Mouse (Mus musculus): ENCODE measurements around the gene Ubqln4. TPM values are rescaled to one million over a fixed set of nuclear protein-coding genes. Genes with fewer than 3 reads are reported as not detected.

Gene Ubqln4
- polyA plus RNA-seq, 1 experiment from 2014 or later = 39.2 TPM

DNA sequence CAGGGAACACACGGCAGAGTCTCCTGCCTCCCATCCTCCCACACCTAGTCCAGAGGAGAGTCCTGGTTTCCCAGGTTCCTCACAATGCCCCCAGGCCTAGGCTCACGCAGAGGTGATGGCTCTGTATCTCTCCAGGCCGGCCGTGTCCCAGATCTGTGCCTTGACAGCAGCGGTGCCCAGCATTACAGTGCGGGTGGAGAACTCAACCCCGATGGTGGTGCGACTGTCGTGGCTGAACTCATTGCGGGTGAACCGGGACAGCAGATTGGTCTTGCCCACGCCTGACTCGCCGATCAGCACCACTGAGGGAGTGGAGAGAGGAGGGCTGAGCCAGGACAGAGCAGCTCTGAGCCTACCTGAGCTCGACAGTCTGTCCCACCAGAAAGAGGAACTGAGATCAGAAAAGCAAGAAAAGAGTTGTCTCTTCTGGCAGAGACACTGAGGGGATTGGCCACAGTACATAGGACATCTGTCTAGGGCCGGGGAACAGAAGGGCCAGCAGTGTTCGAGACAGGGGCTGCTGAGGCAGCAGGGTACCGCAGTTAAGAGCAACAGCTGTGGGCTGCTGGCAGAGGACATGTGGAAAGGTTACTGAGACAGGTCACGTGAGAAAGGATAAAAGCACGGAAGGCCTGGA is 8.5 kb upstream of the Ubqln4 start:
- peaks cover 5% of the 10 kb centered on the region; the same call in 1 of the 2 replicates for H3K36me3 ChIP-seq
- no peak overlapping the region for H3K4me2 ChIP-seq
- H3K4me3 ChIP-seq (replicated peaks) = no peak overlapping the region
- WGBS = 68% methylated on average over 20 of the region's 20 CpGs
- no peaks in the 10 kb centered on the region for H3K9me3 ChIP-seq (replicated peaks)
- peaks cover 19% of the 10 kb centered on the region for H3K4me1 ChIP-seq
- H3K9ac ChIP-seq (replicated peaks) = no peak overlapping the region
- no peaks in the 10 kb centered on the region for H3K27me3 ChIP-seq (replicated peaks)
- ATAC-seq (ENCODE audit: low FRiP score) = no peak
- H3K27ac ChIP-seq (replicated peaks) = no peak overlapping the region

DNA sequence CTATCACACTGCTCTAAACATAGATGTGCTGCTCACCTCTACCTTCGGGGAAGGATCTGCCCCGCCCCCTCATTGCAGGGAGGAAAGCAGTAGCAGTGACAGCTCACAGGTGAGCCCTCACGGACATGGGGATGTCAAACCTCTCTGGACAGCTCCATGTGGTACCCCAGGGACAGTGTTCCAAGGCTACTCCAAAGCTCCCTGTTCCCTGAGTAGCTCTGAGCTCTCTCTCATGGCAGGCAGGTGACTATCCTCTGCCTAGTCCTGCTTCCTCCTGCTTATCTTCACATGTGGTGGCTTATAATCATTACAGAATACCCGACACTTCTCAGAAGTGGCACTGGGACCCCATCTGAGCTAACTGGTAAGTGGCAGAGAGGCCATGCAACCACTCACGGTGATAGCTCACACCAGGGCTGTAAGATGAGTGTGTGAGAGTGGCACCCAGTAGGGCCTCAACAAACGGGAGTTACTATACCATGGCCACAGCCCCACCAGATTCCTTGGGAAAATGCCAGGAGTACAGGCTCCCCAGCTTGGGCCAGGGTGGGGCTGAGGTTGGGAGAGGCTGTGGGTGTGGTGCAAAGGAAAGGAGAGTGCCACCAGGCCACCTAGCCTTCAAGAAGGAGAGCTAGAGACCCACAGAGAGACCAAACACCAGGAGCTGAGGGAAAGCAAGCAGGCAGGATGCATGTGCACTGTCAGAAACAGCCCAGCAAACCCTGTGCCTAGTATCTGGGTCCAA is 6.7 kb upstream of the Ubqln4 start:
- no peak for ATAC-seq (ENCODE audit: low FRiP score)
- Histone ChIP-seq H3K9ac (replicated peaks) (no peak overlapping the region), H3K4me1 (peaks cover 25% of the 10 kb centered on the region), H3K27ac (replicated peaks) (no peak overlapping the region), H3K9me3 (replicated peaks) (no peaks in the 10 kb centered on the region), H3K4me3 (replicated peaks) (no peak overlapping the region), H3K4me2 (no peak overlapping the region), H3K27me3 (replicated peaks) (no peaks in the 10 kb centered on the region), H3K36me3 (no peaks in the 10 kb centered on the region)
- 82% methylated on average over 6 of the region's 6 CpGs for WGBS

DNA sequence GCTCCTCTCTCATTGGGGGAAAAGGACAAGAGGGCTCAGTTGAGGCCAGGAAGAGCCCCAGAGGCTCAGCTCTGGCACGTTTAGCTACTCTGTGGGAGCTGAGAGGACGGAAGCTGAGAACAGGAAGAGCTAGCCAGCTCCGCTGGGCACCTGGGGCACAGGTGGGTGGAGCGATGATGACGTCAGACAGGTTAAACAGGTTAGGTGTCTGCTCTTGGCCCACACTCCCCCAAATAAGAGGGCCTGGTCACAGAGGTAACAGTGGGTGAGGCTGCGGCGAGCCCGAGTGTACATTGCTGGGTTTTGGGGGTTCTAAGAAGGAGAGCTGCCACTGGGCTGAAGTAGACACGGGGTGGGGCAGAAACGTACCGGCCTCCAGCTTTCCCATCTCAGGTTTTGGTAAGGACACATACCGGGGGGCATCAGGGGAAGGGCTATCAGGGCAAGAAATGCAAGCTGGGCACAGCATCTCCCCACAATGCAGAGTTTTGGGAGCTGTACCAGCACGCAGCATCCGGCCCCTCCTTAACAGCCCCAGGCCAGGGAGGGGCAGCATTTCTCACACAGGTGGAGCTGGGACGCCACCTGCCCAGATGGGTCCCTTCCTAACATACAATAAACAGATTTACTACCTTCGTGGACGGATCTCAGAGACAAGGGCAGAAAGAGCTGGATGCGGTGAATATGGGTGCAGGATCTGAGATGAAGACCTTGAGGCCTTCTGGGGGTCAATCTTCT is 5.2 kb upstream of the Ubqln4 start, which contains the start of gene Rab25:
Rab25 (minus strand) TSS at position 121 of the 738 bp plus-strand sequence.
- ATAC-seq (ENCODE audit: low FRiP score) = no peak
- WGBS = 48% methylated on average over 18 of the region's 18 CpGs
- no peak within 1 kb of the TSS for H3K4me3 ChIP-seq (replicated peaks)
- peaks cover 25% of the 10 kb centered on the region for H3K4me1 ChIP-seq
- no peaks in the 10 kb centered on the region for H3K9me3 ChIP-seq (replicated peaks)
- H3K9ac ChIP-seq (replicated peaks) = no peak within 1 kb of the TSS
- no peaks in the 10 kb centered on the region for H3K27me3 ChIP-seq (replicated peaks)
- H3K36me3 ChIP-seq = no peaks in the 10 kb centered on the region
- H3K4me2 ChIP-seq = no peak within 1 kb of the TSS
- no peak within 1 kb of the TSS for H3K27ac ChIP-seq (replicated peaks)

DNA sequence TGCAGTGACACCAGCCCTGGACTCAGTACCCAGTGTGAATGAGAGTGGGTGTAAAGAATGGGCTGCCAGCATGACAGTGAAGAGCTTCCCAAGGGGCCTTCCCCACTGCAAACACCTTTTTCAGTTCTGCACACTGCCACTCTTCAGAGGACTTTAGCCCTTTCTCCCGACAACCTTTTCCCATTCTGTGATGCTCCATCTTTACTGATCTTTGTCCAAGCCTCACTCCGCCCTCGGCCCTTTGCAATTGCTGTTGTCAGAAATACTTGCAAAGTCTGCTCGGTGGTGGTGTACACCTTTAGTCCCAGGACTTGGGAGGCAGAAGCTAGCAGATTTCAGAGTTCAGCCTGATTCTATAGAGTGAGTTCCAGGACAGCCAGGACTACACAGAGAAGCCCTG is 2.0 kb upstream of the Ubqln4 start:
- Histone ChIP-seq H3K4me1 (peaks cover 40% of the 10 kb centered on the region), H3K9me3 (replicated peaks) (no peaks in the 10 kb centered on the region), H3K27me3 (replicated peaks) (no peaks in the 10 kb centered on the region), H3K36me3 (peaks cover 11% of the 10 kb centered on the region), H3K4me3 (replicated peaks) (peak overlapping the region; percentile 75), H3K9ac (replicated peaks) (peak overlapping the region; percentile 90), H3K4me2 (peak overlapping the region; percentile 73), H3K27ac (replicated peaks) (no peak overlapping the region)
- WGBS = 85% methylated on average over 4 of the region's 4 CpGs
- ATAC-seq (ENCODE audit: low FRiP score) = no peak

- Histone ChIP-seq H3K9me3 (replicated peaks) (no peaks in the 10 kb centered on the region), H3K4me2 (peak overlapping the region; percentile 73), H3K4me3 (replicated peaks) (peak overlapping the region; percentile 75), H3K27ac (replicated peaks) (peak overlapping the region; percentile 95), H3K36me3 (peaks cover 17% of the 10 kb centered on the region), H3K27me3 (replicated peaks) (no peaks in the 10 kb centered on the region), H3K9ac (replicated peaks) (peak overlapping the region; percentile 90), H3K4me1 (peaks cover 40% of the 10 kb centered on the region)
- ATAC-seq (ENCODE audit: low FRiP score) = no peak
- 25% methylated on average over 16 of the region's 16 CpGs for WGBS
Observed at GRCm38 (mm10) chr3:88552082-88552645, 1.4 kb upstream of the Ubqln4 start.

- Histone ChIP-seq H3K4me2 (peak within 1 kb of the TSS; percentile 73), H3K4me3 (replicated peaks) (peak within 1 kb of the TSS; percentile 75), H3K9me3 (replicated peaks) (no peaks in the 10 kb centered on the region), H3K27ac (replicated peaks) (peak within 1 kb of the TSS; percentile 95), H3K27me3 (replicated peaks) (no peaks in the 10 kb centered on the region), H3K9ac (replicated peaks) (peak within 1 kb of the TSS; percentile 90), H3K36me3 (peaks cover 23% of the 10 kb centered on the region), H3K4me1 (peaks cover 40% of the 10 kb centered on the region)
- peak; percentile 92 for ATAC-seq (ENCODE audit: low FRiP score)
- under 1% methylated on average over 48 of the region's 48 CpGs for WGBS
Observed at GRCm38 (mm10) chr3:88552676-88553524, 658 bp upstream of the Ubqln4 start, which contains the start of gene Lamtor2. Gene Lamtor2 (minus strand): TSS chr3:88553074.

- H3K36me3 ChIP-seq = peaks cover 34% of the 10 kb centered on the region
- WGBS = under 1% methylated on average over 33 of the region's 41 CpGs
Observed at GRCm38 (mm10) chr3:88553880-88554586, 475 bp downstream of the Ubqln4 start.

GRCm38 (mm10) chr3:88555069-88555605 is 1.6 kb downstream of the Ubqln4 start:
- H3K36me3 ChIP-seq = peaks cover 45% of the 10 kb centered on the region
- ATAC-seq (ENCODE audit: low FRiP score) = no peak
- no peaks in the 10 kb centered on the region for H3K9me3 ChIP-seq (replicated peaks)
- peaks cover 42% of the 10 kb centered on the region for H3K4me1 ChIP-seq
- peak overlapping the region; percentile 29 for H3K9ac ChIP-seq (replicated peaks)
- H3K27ac ChIP-seq (replicated peaks) = no peak overlapping the region
- 91% methylated on average over 5 of the region's 5 CpGs for WGBS
- no peaks in the 10 kb centered on the region for H3K27me3 ChIP-seq (replicated peaks)
- peak overlapping the region; percentile 73 for H3K4me2 ChIP-seq
- peak overlapping the region; percentile 75; the same call in 1 of the 2 replicates for H3K4me3 ChIP-seq (replicated peaks)

More at GRCm38 (mm10) chr3:88553880-88554586, 475 bp downstream of the Ubqln4 start:
- peak overlapping the region; percentile 75 for H3K4me3 ChIP-seq (replicated peaks)
- H3K9me3 ChIP-seq (replicated peaks) = no peaks in the 10 kb centered on the region
- peak overlapping the region; percentile 73 for H3K4me2 ChIP-seq
- H3K9ac ChIP-seq (replicated peaks) = peak overlapping the region; percentile 90
- peak overlapping the region; percentile 95 for H3K27ac ChIP-seq (replicated peaks)
- H3K4me1 ChIP-seq = peaks cover 43% of the 10 kb centered on the region
- peak; percentile 37 for ATAC-seq (ENCODE audit: low FRiP score)
- H3K27me3 ChIP-seq (replicated peaks) = no peaks in the 10 kb centered on the region

DNA sequence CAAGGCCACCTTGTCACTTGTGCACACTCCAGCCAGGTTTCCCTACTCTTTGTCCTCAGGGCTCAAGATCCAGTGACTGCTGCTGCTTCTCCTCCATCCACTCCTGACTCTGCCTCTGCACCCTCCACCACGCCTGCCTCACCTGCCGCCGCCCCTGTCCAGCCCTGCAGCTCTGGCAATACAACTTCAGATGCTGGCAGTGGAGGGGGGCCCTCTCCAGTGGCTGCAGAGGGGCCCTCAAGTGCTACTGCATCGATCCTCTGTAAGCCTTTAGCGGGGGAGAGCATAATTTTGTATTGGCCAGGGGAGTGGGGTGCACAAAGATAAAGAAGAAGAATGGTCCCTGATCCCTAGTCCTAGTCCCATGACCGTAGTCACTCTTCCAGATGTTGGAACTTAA is 2.2 kb downstream of the Ubqln4 start:
- Histone ChIP-seq H3K4me1 (peaks cover 36% of the 10 kb centered on the region), H3K9me3 (replicated peaks) (no peaks in the 10 kb centered on the region), H3K27ac (replicated peaks) (no peak overlapping the region), H3K27me3 (replicated peaks) (no peaks in the 10 kb centered on the region), H3K9ac (replicated peaks) (peak overlapping the region; percentile 29; the same call in 1 of the 2 replicates), H3K4me2 (0 out of 2 replicates have a peak overlapping the region, but pooled peaks have one; percentile 5), H3K4me3 (replicated peaks) (no peak overlapping the region), H3K36me3 (peaks cover 51% of the 10 kb centered on the region)
- ATAC-seq (ENCODE audit: low FRiP score) = no peak
- 96% methylated on average over 6 of the region's 6 CpGs for WGBS

DNA sequence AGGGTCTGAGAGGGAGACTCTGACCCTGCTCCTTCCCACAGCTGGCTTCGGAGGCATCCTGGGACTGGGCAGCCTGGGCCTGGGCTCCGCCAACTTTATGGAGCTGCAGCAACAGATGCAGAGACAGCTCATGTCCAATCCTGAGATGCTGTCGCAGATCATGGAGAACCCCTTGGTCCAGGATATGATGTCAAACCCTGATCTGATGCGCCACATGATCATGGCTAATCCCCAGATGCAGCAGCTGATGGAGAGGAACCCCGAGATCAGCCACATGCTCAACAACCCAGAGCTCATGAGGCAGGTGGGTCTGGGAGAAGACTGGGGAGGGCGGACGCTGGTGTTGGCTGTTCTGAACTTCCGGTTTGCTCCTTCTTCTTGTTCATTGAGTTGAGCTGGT is 3.1 kb downstream of the Ubqln4 start:
- WGBS = 96% methylated on average over 8 of the region's 8 CpGs
- Histone ChIP-seq H3K27me3 (replicated peaks) (no peaks in the 10 kb centered on the region), H3K9ac (replicated peaks) (no peak overlapping the region), H3K27ac (replicated peaks) (no peak overlapping the region), H3K4me2 (no peak overlapping the region), H3K4me1 (peaks cover 27% of the 10 kb centered on the region), H3K36me3 (peaks cover 60% of the 10 kb centered on the region), H3K4me3 (replicated peaks) (no peak overlapping the region), H3K9me3 (replicated peaks) (no peaks in the 10 kb centered on the region)
- no peak for ATAC-seq (ENCODE audit: low FRiP score)

Data from neural tube, embryonic 15.5 days (tissue).